Mouse (Mus musculus) kidney, adult 2 months (tissue): ENCODE measurements around the gene Cars2.

Experiments used
- CTCF ChIP-seq: fragments of 200-500 bp; conservative IDR thresholded peaks from 2 replicates; pipeline ENCODE4 v1.5.1; 2011; ENCODE audit warnings: low read depth, mild to moderate bottlenecking, control low read depth, low read length, moderate library complexity, mixed read lengths; ENCODE audit not compliant: insufficient read depth, insufficient read length
- POLR2A ChIP-seq: fragments of 200-500 bp; IDR thresholded peaks from one replicate; pipeline ENCODE4 v1.6.1; 2011; ENCODE audit warnings: low read depth, low read length, control low read depth

- TF ChIP-seq POLR2A (no peak), CTCF (no peak)
Measured at GRCm38 (mm10) chr8:11471309-11471708, 79.3 kb downstream of the Cars2 start.
